Mouse (Mus musculus) kidney, embryonic 14.5 days (tissue): ENCODE results near the gene Zfyve9. TPM values are rescaled to one million over a fixed set of nuclear protein-coding genes. Genes with fewer than 3 reads are reported as not detected.

Source experiments
- ATAC-seq: fragments of 200-750 bp; cut with Nextera tagmentation; 2 replicates; pipeline ENCODE4 v1.8.0; 2017; ENCODE audit warnings: moderate number of reproducible peaks, mild to moderate bottlenecking, moderate TSS enrichment, moderate library complexity; ENCODE audit not compliant: low FRiP score, low TSS enrichment
- H3K27ac ChIP-seq: fragments of 300-500 bp; sonication (generic); 2 replicates; pipeline ENCODE4 v1.5.1; 2014; ENCODE audit warnings: low read depth, mild to moderate bottlenecking, low read length, moderate library complexity, mixed read lengths
- H3K27me3 ChIP-seq: fragments of 300-500 bp; sonication (generic); 2 replicates; pipeline ENCODE4 v1.6.1; 2014; ENCODE audit warnings: mild to moderate bottlenecking, low read length; ENCODE audit not compliant: control insufficient read depth, insufficient read depth
- H3K36me3 ChIP-seq: fragments of 300-500 bp; sonication (generic); 2 replicates; pipeline ENCODE4 v1.6.1; 2014; ENCODE audit warnings: low read length, mixed read lengths; ENCODE audit not compliant: control insufficient read depth, insufficient read depth
- H3K4me1 ChIP-seq: fragments of 300-500 bp; sonication (generic); 2 replicates; pipeline ENCODE4 v1.6.1; 2014; ENCODE audit warnings: low read length, mixed read lengths; ENCODE audit not compliant: control insufficient read depth, insufficient read depth
- H3K4me2 ChIP-seq: fragments of 300-500 bp; sonication (generic); replicated peaks from 2 replicates; pipeline ENCODE4 v1.6.1; 2014; ENCODE audit warnings: low read depth, mild to moderate bottlenecking, low read length
- H3K4me3 ChIP-seq: fragments of 300-500 bp; sonication (generic); 2 replicates; pipeline ENCODE4 v1.5.1; 2014; ENCODE audit warnings: mild to moderate bottlenecking, low read length
- H3K9ac ChIP-seq: fragments of 300-500 bp; sonication (generic); 2 replicates; pipeline ENCODE4 v1.6.1; 2014; ENCODE audit warnings: low read depth, mild to moderate bottlenecking, low read length, moderate library complexity
- H3K9me3 ChIP-seq: fragments of 300-500 bp; sonication (generic); 2 replicates; pipeline ENCODE4 v1.6.1; 2016; ENCODE audit warnings: low read length; ENCODE audit not compliant: control insufficient read depth
- WGBS: fragments of 180-500 bp; shearing (Covaris S2); extraction: QIAGEN DNeasy Blood & Tissue Kit; methylation state at CpG from one replicate; pipeline ENCODE4 v1.1.7; 2014; 5-methylcytosine and 5-hydroxymethylcytosine counted together
- polyA plus RNA-seq: library from polyadenylated mRNA; unstranded; fragments of >200 nt; fragmentation: Nextera tagmentation; extraction: Ambion mirVana; gene quantifications from 2 replicates; pipeline ENCODE4 v1.2.1, GENCODE M21; 2014

The Zfyve9 gene
- polyA plus RNA-seq, 1 experiment from 2014 or later = 7.2 TPM

DNA sequence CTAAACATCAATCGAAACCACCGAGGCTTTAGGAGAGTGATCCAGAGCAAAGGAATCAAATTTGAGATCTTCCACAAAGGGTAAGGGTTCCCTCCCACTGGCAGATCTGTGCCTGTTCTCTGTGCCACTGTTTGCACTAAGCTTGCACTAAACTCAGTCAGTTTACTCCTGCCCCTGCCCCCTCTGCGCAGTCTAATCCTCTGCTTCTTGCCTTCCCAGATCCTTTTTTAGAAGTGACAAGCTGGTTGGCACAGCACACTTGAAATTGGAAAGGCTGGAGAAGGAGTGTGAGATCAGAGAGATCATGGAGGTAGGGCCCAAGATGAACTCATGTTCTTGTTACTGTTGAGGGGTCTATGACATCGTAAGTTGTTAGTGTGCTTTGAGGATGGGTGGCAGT is 149.0 kb downstream of the Zfyve9 start:
- Histone ChIP-seq H3K4me3 (no peak overlapping the region), H3K27me3 (no peaks in the 10 kb centered on the region), H3K27ac (no peak overlapping the region), H3K4me1 (peaks cover 6% of the 10 kb centered on the region; the same call in 1 of the 2 replicates), H3K36me3 (peaks cover 75% of the 10 kb centered on the region), H3K4me2 (no peak overlapping the region), H3K9me3 (no peaks in the 10 kb centered on the region), H3K9ac (no peak overlapping the region)
- no peak for ATAC-seq
- 92% methylated on average over 4 of the region's 4 CpGs for WGBS

DNA sequence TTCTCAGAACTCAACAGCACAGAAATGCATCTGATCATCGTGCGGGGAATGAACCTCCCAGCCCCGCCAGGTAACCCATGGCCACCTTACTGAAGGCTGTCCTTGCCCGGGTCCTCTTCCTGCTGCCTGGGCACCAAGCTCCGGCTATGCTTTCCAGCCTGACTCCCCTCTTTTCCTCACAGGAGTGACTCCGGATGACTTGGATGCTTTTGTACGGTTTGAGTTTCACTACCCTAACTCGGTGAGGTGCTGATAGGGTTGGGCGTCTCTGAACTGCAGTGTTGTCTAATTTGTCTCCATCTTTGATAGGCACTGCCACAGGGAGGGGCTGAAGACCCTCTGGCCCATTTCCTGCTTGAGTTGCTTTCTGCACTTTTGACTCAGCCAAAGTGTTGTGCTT is 150.5 kb downstream of the Zfyve9 start:
- Histone ChIP-seq H3K27ac (no peak overlapping the region; the same call in 1 of the 2 replicates), H3K27me3 (no peaks in the 10 kb centered on the region)
- WGBS = 75% methylated on average over 9 of the region's 9 CpGs

GRCm38 (mm10) chr4:108629363-108629880 is 151.2 kb downstream of the Zfyve9 start:
- H3K4me3 ChIP-seq = no peak overlapping the region
- H3K27me3 ChIP-seq = no peaks in the 10 kb centered on the region
- peak; percentile 90; the same call in 1 of the 2 replicates for ATAC-seq
- H3K36me3 ChIP-seq = peaks cover 88% of the 10 kb centered on the region
- H3K4me2 ChIP-seq = no peak overlapping the region
- no peaks in the 10 kb centered on the region for H3K9me3 ChIP-seq
- no peak overlapping the region for H3K9ac ChIP-seq
- peak overlapping the region; percentile 15; the same call in 1 of the 2 replicates for H3K27ac ChIP-seq
- peaks cover 6% of the 10 kb centered on the region; the same call in 1 of the 2 replicates for H3K4me1 ChIP-seq
- WGBS = 58% methylated on average over 7 of the region's 7 CpGs

More for the DNA sequence above, 150.5 kb downstream of the Zfyve9 start:
- no peak for ATAC-seq
- Histone ChIP-seq H3K9ac (no peak overlapping the region), H3K36me3 (peaks cover 86% of the 10 kb centered on the region), H3K9me3 (no peaks in the 10 kb centered on the region), H3K4me3 (no peak overlapping the region), H3K4me2 (no peak overlapping the region), H3K4me1 (peaks cover 6% of the 10 kb centered on the region; the same call in 1 of the 2 replicates)

DNA sequence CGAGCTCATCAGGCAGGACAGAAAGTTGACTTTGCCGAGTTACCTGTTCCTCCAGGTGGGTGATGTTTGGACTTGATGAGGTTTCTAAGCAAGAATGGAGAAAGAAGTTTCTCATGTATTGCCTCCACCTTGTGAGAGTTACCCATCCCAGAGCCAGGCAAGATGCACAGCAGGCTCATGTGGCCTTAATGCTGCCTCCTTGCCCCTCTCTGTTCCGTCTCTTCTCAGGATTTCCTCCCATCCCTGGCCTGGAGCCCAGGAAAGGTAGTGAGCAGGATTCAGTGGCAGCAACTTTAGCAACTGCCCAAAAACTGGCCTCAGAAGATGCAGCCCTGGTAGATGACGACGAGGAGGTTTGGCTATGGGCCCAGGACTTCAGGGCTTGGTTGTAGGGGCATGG is 153.5 kb downstream of the Zfyve9 start:
- Histone ChIP-seq H3K9me3 (no peaks in the 10 kb centered on the region), H3K27ac (no peak overlapping the region), H3K27me3 (no peaks in the 10 kb centered on the region), H3K36me3 (peaks cover 70% of the 10 kb centered on the region), H3K4me3 (no peak overlapping the region), H3K4me2 (no peak overlapping the region), H3K4me1 (peaks cover 6% of the 10 kb centered on the region; the same call in 1 of the 2 replicates), H3K9ac (no peak overlapping the region)
- no peak for ATAC-seq
- WGBS = 91% methylated on average over 5 of the region's 5 CpGs

GRCm38 (mm10) chr4:108621504-108621903 is 159.1 kb downstream of the Zfyve9 start:
- Histone ChIP-seq H3K9ac (no peak overlapping the region), H3K4me3 (no peak overlapping the region), H3K27ac (no peak overlapping the region), H3K9me3 (no peaks in the 10 kb centered on the region), H3K4me2 (no peak overlapping the region), H3K4me1 (peaks cover 10% of the 10 kb centered on the region; the same call in 1 of the 2 replicates), H3K27me3 (no peaks in the 10 kb centered on the region), H3K36me3 (peaks cover 22% of the 10 kb centered on the region)
- ATAC-seq = no peak
- WGBS = 93% methylated on average over 6 of the region's 6 CpGs

GRCm38 (mm10) chr4:108620536-108620935 is 160.1 kb downstream of the Zfyve9 start:
- peak overlapping the region; percentile 58 for H3K4me2 ChIP-seq
- ATAC-seq = no peak
- H3K4me3 ChIP-seq = peak overlapping the region; percentile 83
- peaks cover 10% of the 10 kb centered on the region; the same call in 1 of the 2 replicates for H3K4me1 ChIP-seq
- no peaks in the 10 kb centered on the region for H3K27me3 ChIP-seq
- H3K27ac ChIP-seq = peak overlapping the region; percentile 65; the same call in 1 of the 2 replicates
- peaks cover 18% of the 10 kb centered on the region for H3K36me3 ChIP-seq
- no peaks in the 10 kb centered on the region for H3K9me3 ChIP-seq
- peak overlapping the region; percentile 93 for H3K9ac ChIP-seq
- WGBS = 14% methylated on average over 8 of the region's 8 CpGs

DNA sequence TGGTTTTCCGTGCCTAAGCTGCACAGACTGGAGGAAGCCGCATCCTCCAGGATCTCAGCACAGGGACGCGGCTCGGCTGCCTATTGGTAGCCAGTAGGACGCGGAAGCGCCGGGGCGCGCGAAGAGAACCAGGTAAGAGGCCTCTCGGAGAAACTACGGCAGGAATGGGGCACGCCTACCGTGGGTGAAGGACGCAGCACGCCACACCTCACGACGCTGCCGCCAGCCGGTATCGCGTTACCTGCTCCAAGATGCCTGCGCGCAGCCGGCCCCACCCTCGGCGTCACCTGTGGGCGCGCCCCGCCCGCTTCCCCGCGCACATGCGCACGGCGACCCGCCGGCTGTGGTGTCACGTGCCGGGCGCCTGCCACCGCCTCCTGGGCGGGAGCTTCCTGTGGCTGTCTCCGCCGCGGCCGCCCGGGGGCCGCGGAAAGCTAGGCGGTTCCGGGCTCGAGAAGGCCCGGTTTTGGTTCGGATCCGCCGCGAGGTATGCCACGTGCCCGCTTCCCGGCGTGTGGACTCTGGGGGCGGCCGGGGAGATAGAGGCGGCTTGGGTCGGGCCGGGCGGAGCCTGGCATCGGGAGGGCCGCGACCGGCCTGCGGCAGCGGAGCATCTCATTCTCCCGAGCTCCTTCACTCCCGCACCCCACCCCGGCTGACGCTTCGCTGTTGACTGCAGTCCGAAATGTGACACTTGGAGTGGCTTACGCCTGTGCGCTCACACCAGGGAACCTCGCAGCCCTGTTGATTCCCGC is 160.8 kb downstream of the Zfyve9 start, which contains the start of gene Cc2d1b:
Cc2d1b (plus strand) TSS at position 354 of the 755 bp plus-strand sequence.
- Histone ChIP-seq H3K4me1 (peaks cover 10% of the 10 kb centered on the region; the same call in 1 of the 2 replicates), H3K9me3 (no peaks in the 10 kb centered on the region), H3K27me3 (no peaks in the 10 kb centered on the region), H3K27ac (peak within 1 kb of the TSS; percentile 65), H3K9ac (peak within 1 kb of the TSS; percentile 93), H3K4me3 (peak within 1 kb of the TSS; percentile 83), H3K36me3 (peaks cover 10% of the 10 kb centered on the region), H3K4me2 (peak within 1 kb of the TSS; percentile 58)
- peak; percentile 94 for ATAC-seq
- under 1% methylated on average over 66 of the region's 86 CpGs for WGBS

GRCm38 (mm10) chr4:108619165-108619564 is 161.4 kb downstream of the Zfyve9 start:
- WGBS = 1% methylated on average over 10 of the region's 10 CpGs
- peak overlapping the region; percentile 65 for H3K27ac ChIP-seq
- no peaks in the 10 kb centered on the region for H3K9me3 ChIP-seq
- ATAC-seq = peak; percentile 61
- H3K9ac ChIP-seq = peak overlapping the region; percentile 93
- H3K4me1 ChIP-seq = peaks cover 10% of the 10 kb centered on the region; the same call in 1 of the 2 replicates
- no peaks in the 10 kb centered on the region for H3K27me3 ChIP-seq
- peak overlapping the region; percentile 58 for H3K4me2 ChIP-seq
- peaks cover 6% of the 10 kb centered on the region for H3K36me3 ChIP-seq
- H3K4me3 ChIP-seq = peak overlapping the region; percentile 83

GRCm38 (mm10) chr4:108618586-108618985 is 162.0 kb downstream of the Zfyve9 start:
- Histone ChIP-seq H3K9me3 (no peaks in the 10 kb centered on the region), H3K4me2 (peak overlapping the region; percentile 58), H3K4me3 (peak overlapping the region; percentile 83), H3K4me1 (peaks cover 10% of the 10 kb centered on the region; the same call in 1 of the 2 replicates), H3K27me3 (no peaks in the 10 kb centered on the region), H3K9ac (peak overlapping the region; percentile 93; the same call in 1 of the 2 replicates), H3K27ac (peak overlapping the region; percentile 65), H3K36me3 (peaks cover 5% of the 10 kb centered on the region)
- WGBS = 58% methylated on average over 4 of the region's 4 CpGs
- ATAC-seq = no peak
